Mouse (Mus musculus): ENCODE data around the gene Plcb4.

The Plcb4 gene

DNA sequence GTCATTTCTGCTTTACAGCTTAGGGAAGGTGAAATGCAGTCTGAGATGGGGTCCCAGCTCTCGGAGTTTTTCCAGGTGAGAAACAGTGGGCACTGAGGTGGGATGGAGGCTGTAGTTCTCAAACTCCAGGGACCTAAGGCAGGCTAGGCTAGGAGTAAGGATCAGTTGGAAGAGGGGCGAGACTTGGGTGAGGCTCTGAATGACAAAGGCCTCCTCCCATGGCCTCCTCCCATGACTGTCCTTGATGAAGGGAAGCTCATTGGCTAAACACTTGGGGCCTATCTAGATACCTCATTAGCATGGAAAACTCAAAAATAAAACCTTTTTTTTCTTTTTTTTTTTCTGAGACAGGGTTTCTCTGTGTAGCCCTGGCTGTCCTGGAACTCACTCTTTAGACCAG, 198.0 kb downstream of the Plcb4 start:
- no peak for DNase-seq

DNA sequence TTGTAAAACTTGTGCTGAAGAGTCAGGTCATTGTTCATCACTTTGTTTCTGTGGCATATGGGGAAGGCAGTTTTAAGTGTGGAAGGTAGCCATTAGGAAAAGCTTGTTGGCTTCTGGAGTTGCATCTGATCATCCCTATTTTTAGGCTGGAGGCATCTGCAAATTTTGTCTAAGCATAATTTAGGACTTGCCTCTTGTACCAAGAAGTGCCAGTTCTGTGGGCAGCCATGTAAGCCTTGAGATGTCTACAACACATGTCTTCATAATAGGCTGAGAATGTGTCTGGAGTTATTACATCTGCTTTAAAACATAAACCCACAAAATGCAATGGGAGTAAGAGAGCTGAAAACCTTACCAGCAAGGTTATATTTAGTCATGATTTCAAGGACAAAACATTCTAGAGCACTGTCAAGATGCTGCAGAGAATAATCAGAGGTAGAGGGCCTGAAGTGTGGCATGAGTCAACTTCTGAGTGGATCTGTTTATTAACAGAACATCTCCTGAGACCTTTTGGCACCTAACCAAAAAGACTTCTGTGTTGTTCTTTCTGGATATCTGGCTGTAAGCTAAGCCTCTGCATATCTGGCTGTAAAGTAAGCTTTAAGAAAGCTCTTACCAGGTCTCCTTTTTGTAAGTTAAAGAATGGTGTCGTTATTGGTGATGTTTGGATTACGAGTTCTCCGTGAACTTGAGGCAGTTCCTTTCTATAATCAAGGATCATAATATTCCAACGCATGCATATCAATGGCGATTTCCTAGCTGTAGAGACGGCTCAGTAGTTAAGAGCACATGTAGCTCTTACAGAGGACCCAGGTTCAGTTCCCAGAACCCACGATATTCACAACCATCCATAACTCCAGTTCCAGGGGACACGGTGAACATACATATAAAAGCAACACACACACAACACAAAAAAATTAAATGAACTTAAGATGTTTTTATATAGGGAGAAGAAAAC, 203.0 kb downstream of the Plcb4 start:
- no peak for DNase-seq

DNA sequence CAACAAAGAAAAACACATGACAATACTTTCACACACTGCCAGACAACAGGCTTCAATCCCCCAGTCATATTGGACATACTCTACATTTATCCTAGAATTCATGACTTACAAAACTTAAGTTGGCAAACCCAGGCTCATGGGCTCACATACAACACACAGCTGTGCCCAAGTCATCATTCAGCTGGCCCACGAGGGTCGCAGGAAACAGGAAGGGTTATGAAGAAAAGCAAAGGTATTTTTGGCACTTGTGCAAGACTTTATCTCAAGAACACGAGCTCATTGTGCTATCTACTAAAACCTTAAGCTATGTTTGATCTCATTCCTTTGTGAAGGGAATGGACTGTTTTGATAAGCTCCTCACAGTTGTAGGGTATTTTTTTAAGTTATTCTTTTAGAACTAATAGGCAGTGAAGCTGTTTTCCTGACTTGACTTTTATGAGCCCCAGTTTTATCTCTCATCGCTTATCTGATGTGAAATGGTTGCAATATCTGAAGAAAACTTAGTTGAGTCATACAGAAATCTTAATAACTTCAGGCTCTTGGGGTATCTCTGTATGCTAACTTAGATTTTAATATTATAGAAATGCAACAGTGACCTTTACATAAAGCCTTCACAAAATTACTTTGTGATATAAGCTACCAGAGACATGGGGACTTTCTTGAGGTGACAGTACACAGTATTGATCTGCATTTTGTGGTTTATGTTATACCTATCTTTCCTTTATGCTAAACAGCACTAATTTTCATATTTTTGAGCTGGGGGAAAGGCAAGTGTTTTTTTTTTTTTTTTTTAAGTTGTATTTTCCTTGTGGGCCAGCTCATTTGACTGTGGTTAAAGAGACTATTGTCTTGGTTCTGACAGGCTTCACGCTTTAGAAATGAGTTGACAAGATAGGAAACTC, 203.9 kb downstream of the Plcb4 start:
- DNase-seq, result no peak

DNA sequence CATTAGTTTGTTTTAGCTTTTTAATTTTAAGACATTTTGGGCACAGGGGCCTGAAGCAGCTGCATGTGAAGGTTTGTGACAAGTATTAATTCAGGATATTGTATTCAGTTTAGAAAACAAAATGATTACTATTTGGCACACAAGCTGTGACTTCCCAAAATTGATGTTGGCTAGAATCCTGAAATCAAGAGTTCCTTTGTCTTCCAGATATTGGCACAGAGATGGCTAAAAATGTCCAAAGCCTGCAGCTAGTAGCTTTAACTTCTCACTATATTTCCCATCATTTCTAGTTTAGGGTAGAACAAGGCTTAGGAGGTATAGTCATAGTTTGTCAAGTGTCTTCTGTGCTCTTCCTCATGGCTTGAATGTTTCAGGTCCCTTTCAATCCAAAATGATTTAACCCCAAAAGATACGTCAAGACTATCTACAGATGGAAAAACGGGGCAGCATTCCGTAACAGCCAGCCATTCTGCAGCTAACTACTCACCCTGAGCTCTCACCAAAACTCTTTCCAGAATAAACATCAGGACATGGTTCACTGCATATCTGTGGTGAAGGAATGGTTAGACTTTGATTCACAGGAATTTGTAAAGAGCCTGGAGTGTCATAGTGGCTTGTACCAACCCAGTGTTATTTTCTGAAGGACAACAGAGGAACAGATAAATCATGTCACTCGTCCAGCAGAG, 204.7 kb downstream of the Plcb4 start:
- DNase-seq, result no peak

DNA sequence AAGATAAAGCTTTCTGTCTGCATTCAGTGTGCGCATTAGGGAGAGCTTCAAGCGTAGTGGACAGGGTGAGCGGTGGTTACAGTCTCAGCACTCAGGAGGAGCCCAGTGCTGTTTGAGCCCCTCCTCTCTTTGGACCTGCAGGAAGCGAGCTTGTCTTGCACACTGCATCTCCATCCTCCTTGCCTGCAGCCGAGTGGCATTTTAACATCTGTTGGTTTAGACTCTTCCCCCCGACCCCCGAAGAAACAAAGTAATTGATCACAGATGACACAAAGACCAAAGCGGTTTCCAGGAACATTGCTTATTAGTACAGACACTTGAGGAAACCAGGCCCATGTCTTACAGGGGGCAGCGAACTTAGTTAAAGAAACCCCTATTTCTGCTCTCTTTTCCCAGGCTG, 207.6 kb downstream of the Plcb4 start:
- DNase-seq, result no peak

DNA sequence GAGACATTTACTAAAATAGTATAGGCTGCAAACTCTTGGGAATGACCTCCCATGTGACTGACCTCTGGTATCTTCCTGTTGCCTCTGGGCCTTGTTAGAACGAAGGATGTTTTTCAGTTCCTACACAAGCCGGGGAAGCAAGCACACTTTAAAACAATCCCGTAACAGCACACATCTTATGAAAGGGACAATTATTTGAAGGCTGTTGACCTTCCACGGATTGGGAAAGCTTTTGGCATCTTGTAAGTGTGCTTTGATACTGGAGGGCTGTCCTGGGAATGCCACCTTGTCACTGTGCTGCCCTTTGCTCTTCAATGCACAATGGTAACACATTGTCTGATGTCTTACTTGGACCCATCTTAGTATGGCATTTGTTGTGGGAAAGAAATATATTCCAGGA, 208.0 kb downstream of the Plcb4 start:
- DNase-seq, result no peak

DNA sequence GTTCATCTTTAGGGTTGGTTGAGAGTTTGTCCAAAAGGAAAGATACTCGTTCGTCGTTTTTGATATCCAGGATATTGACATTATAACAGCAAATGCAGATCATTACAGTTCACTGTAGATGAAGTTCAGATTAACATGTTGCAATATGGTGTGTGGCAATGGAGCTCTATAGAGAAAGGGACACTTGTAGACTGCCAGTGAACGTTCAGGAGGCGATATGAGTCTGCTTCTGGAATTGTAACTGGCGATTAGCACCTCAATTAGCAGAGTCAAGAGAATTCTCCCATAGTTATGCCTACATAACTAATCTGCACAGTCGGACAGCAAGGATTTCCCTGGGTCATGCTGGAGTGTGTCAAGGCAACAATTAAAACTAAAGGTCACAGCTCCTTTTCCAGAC, 210.8 kb downstream of the Plcb4 start:
- DNase-seq, result no peak

DNA sequence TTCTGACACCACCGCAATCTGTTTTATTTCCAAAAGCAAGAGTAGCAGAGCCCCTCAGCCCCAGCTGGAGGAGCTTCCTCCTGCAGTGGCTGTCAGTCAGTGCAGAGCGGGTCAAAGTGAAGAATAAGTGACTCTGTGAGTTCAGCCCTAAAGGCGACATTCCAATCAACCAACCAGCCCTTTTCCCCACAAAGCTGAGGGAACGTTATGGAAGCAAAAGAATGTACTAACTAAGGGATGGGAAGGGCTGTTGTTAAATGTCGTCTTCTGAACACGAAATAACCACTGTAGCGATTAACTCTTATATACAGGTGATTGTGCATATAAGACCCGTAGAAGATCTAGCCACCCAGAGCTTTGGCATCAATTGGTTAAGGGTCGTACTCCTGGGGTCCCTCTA, 214.3 kb downstream of the Plcb4 start:
- no peak for DNase-seq

DNA sequence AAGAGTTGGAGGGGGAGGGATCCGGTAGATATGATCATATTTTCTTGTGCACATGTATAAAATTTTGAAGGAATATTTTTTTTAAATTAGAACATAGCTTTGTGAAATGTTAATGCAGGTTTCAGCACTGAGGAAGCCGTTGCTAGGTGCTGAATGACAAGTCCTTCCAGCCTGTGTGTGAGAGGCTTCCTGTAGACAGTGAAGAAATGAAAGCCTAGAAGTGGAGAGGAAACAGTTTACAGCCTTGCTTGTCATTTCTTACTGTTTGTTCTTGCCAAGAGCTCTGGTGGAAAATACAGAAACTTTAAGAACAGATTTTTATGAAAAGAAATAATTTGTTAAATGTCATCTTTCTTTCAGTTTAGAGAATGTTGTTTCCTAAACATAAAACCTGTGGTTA, 214.9 kb downstream of the Plcb4 start:
- no peak for DNase-seq

DNA sequence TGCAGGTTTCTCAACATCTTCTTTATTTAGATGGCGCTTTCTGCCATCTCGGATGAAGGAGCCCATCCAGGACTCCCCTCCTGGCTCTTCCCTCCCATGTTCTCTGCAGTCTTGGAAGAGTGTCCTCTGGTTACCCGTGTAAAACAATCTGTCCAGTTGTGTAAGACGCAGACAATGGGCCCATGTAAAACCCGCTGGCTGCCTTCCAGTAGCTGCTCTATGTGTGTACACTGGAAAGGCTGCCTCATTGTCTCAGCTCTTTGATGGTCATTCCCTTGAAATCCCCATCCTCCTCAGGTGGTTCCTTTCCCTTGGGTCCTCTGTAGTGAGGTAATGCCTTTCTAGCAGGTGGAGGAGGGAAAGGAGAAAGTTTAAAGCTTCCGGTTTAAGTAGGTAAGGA, 216.7 kb downstream of the Plcb4 start:
- DNase-seq, result no peak

DNA sequence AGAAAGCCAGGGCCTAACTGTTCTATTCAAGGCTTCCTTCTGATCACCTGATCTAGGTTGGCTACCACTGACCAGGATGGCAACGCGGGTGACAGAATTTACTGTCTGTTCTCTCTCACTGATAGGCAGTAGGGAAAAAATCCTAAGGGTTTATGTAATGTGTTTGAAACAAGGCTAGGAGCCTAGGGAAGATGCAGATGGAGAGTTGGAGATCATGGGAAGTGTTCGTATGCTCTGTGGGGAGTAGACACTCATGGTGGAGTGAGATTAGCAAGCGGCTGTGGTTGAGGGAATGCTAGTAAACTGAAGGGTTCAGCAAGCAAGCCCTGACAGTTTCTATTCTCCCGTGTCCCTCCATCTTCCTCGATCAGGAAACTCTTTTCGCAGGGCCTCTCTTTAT, 220.5 kb downstream of the Plcb4 start:
- no peak for DNase-seq

DNA sequence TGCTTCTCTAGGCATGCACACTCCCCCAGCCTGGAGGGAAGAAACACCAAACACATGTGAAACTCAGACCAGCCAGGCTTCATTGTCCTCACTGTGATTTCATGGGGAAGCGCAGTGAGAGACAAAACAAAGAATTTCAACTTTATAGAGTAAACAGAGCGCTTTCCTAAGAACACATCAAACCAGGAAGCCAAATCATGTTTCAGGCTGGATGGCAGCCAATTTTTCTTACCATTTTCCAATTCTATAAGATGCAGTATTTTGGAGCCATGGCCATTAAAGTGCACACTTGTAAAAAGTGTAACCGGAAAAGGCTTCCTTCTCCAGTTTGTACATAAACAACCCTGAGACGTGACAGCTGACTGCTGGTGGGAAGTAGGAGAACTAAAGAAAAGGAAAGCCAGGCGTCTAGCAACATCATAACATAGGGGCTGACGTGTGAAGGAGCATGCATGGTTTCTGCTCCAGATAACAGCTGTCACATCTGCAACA, 221.5 kb downstream of the Plcb4 start:
- no peak for DNase-seq

DNA sequence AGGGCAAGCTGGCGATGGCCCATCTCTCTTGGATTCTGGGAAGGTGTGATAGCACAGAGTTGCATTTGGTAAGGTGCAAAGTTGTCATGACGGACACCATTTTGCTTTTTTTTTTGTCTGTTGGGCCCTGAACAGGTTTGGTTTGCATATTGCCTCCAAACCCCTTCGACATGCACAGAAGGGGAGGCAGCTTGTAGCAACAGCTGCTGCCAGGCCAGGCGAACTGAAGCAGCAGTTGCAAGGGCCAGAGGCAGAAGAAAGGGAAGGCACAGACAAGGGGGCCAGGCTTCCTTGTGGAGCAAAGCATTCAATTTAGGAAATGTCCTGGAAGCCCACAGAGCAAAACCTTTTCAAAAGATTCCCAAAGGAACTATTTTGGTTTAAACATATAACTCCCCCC, 224.5 kb downstream of the Plcb4 start:
- no peak for DNase-seq

DNA sequence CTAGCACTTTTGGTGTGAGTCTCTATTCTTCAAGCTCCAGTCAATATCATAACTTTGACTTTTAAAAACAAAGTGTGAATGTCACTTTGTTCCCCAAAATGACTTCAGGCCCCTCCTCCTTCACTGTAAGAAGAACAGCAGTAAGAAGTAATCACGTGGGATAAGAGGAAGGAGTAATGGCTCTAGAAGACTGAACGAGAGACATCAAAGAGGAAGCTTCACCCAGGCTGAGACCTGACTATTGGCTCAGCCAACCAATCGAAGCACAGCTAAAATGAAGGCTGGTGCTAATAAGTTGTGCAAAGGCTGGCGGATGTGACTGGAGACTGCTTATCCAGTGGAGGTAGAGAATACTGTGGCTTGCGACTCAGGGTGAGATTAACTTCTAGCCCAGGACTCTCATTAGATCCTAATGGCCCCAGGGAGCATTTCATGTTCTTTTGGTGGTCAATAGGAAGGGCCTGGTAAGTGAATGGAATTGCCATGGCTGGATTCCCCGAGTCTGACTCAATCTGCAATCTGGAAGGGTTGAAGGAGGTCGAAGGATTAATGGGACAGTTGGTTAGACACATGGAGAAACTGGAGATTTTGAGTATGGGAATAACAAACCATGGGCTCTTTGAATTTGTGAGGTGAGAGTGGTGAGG, 225.8 kb downstream of the Plcb4 start:
- no peak for DNase-seq

DNA sequence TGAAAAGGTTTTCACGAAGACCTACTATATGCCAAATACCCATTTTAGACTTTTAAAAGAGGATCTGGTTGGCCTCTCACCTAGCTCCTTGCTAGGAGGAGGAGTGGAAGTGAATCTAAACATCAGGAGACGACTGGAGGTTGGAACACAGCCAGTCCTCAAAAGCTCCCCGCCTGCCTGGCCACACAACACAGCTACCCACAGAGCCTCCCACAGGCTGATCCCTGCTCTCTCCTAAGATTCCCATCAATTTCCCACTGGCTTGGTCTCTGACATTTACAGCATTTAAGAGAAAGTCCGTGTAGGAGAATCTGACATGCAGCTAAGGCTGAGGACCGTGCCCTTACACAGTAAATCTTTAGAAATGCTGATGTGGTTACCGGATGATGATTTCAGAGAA, 226.8 kb downstream of the Plcb4 start:
- DNase-seq, result no peak

DNA sequence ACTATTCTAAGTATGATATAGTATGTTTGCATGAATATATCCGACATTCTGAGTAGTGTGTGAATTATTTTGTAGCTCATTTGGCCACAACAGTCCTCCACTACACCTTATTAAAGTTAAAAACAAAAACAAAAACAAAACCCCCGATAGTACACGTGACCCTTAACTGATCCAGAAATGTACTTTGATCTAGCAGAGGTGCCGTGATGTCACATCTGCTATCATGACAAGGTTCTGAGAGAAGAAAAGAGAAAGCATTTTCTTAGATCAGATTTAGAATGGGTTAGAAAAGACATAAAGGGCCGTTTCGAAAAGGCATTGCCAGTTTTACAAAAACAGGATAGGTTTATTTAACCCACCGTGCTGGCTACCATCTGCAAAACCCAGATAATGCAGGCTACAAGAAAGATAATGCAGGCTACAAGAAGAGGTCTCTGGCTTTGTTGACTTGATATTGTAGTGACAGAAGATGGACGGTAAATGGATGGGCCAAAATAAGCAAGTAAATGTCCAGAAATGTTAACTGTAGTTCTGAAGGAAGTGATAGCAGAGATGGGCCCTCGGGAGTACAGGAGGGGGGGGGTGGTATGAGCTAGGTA, 227.4 kb downstream of the Plcb4 start:
- DNase-seq, result no peak

DNA sequence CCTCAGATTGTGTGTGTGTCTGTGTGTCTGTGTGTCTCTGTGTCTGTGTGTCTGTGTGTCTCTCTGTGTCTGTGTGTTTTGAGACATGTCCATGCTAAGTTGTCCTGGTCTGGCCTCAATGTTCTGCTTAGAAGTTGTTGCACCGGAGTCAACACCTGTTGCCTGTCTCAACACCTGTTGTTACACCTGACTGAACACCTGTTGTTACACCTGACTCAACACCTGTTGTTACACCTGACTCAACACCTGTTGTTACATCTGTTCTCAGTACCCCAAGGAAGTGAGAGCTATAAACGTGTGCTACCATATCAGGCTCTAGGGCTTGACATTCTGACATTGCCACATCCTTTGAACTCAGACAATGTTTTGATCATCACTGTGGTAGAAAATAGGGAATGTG, 229.0 kb downstream of the Plcb4 start:
- DNase-seq, result no peak

DNA sequence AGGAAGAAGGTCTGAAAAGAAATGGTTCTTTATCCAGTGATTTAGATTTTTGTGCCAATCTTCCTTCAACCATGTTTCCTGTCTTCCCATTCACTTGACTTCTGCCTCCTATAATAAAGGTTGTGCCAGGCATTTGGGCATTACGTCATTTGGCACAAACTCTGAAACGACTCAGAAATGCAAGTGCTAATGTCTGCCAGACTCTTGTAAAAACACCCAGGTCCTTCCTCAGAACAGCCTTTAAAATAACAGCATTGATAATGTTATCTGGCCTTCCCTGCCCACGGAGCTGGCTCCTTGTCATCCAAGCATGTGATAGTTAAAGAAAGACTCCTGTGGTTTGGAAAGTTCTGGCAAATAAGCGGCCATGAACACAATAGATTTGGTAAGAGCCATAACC, 229.4 kb downstream of the Plcb4 start:
- no peak for DNase-seq

DNA sequence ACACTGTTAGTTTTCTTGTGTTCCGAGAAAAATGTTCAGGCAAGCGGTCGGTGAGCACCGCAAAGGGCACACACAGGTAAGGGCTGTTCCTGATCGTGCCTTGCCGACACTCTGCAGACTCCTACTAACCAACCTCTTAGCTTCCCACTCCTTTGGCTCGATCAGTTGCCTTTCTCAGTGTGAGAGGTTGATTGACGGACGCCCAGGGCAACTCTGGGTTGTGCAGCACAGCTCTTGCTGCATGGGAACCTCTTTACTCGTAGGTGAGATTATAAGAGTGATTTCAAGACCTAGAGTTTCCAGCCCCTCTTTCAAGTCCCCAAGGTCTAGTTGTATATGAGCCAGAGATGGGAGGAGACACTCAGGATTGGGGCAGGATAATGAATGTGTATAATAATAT, 230.0 kb downstream of the Plcb4 start:
- no peak for DNase-seq

DNA sequence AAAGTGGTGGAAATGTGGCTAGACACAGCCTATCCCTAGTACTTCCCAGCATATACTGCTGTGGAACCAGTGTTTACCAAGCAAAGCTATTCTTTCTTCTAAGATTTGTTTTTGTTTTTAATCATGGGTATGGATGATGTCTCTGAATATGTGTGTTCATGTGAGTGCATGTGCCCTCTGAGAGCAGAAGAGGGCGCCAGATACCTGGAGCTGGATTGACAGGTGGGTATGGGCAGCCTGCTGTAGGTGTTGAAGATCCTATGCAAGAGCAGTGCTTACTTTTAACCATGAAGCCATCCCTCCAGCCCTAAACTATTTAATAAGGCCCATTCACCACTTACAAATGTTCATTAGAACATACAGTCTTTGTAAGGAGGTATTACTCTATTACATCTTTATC, 231.3 kb downstream of the Plcb4 start:
- DNase-seq, result no peak

DNA sequence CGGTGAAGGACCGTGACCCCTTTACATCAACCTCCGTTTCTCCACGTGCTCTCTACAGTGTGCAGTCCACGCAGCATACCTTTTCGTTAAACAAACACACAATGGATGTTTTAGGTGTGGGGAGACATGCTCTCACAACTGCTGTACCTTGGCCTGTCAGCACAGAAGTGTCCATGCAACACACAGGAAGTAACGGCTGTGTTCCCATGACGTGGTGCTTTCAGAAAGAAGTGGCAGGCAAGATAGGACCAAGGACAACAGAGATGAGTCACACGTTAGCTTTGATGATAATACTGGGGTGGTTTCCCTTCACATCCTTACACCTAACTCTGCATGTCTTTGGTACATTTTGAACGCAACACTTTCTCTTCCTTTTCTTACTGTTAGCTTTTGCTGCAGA, 232.3 kb downstream of the Plcb4 start:
- DNase-seq, result no peak

DNA sequence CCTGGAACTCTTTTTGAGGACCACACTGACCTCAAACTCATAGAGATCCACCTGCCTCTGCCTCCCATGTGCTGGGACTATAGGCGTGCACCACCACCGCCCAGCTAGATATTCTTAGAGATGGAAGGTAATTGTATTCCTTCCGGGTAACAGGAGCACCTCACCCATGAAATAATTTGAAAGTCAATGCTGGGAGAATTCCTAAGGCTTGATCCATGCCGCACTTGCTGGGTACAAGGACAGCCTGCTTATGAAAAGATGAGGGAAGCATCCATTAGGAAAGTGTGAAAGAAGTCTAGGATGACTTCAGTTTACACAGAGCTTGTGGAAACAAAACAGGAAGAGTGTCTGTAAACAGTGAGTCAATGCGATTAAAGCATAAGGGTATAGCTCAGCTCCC, 232.9 kb downstream of the Plcb4 start:
- DNase-seq, result no peak

All from thymus, adult 18-20 months (tissue).